Mouse (Mus musculus): ENCODE data around the gene Gm20388.

GRCm38 (mm10) chr8:122951456-122951855, 3040.8 kb downstream of the Gm20388 start:
- TF ChIP-seq POLR2A (IDR thresholded peaks at IDR 0.05; ENCODE audit: extremely low read depth, insufficient read depth, low read length) (no peak), CTCF (IDR thresholded peaks at IDR 0.05; ENCODE audit: extremely low read depth, insufficient read depth, low read length) (no peak)

Data from cortical plate, adult 2 months (tissue).